Mouse (Mus musculus) frontal cortex, adult 2 months (tissue): Measurements from ENCODE around the gene Anapc11. TPM values are rescaled to one million over a fixed set of nuclear protein-coding genes. Genes with fewer than 3 reads are reported as not detected.

Experiments
- DNase-seq, 2 experiments: peaks; one replicate each; pipeline ENCODE4 v3.0.0; 2022; ENCODE audit warnings: low spot score in 1 of 2; ENCODE audit errors: extremely low spot score in 1 of 2
- polyA plus RNA-seq: library from polyadenylated mRNA; depleted of rRNA; stranded (reverse); fragments of >200 nt; gene quantifications from 2 replicates; pipeline ENCODE4 v1.2.3, GENCODE M21; 2012; rRNA removed

The Anapc11 gene
- polyA plus RNA-seq, 1 experiment = 143 TPM

GRCm38 (mm10) chr11:120647047-120647830 lies 49.0 kb downstream of the Anapc11 start:
- no peak for DNase-seq

GRCm38 (mm10) chr11:120648001-120648476 lies 49.8 kb downstream of the Anapc11 start, which contains the start of gene Myadml2:
Gene Myadml2 (minus strand): TSS chr11:120648158.
- DNase-seq = peak in 1 of 2 experiments; percentile 57

GRCm38 (mm10) chr11:120651872-120652271 lies 53.7 kb downstream of the Anapc11 start:
- no peak for DNase-seq

- DNase-seq = no peak
Measured at GRCm38 (mm10) chr11:120654741-120655140, 56.5 kb downstream of the Anapc11 start.

GRCm38 (mm10) chr11:120657301-120657700 lies 59.1 kb downstream of the Anapc11 start:
- no peak for DNase-seq

Other genes starting within 250 kb of the Anapc11 start
- 1,138 and 1,210 TPM in 2 replicates for gene Actg1, start 249.9 kb upstream of the Anapc11 start, polyA plus RNA-seq
- gene Fscn2, start 236.9 kb upstream of the Anapc11 start, polyA plus RNA-seq = 0.67 and 0.82 TPM in 2 replicates
- gene Faap100, start 219.7 kb upstream of the Anapc11 start, polyA plus RNA-seq = 27.6 and 27.8 TPM in 2 replicates
- 52.9 and 60.2 TPM in 2 replicates for gene Nploc4, start 160.7 kb upstream of the Anapc11 start, polyA plus RNA-seq
- gene Tspan10, start 155.8 kb upstream of the Anapc11 start, polyA plus RNA-seq = 0.54 and 0.61 TPM in 2 replicates
- 0.82 and 0.84 TPM in 2 replicates for gene Pde6g, start 144.9 kb upstream of the Anapc11 start, polyA plus RNA-seq
- gene Oxld1, start 140.4 kb upstream of the Anapc11 start, polyA plus RNA-seq = 14.3 and 15.4 TPM in 2 replicates
- gene Ccdc137, start 140.3 kb upstream of the Anapc11 start, polyA plus RNA-seq = 26.5 and 29.8 TPM in 2 replicates
- gene Arl16, start 130.8 kb upstream of the Anapc11 start, polyA plus RNA-seq = 48.0 and 52.0 TPM in 2 replicates
- 94.2 TPM in 2 replicates for gene Mrpl12, start 113.8 kb upstream of the Anapc11 start, polyA plus RNA-seq
- gene Slc25a10, start 106.6 kb upstream of the Anapc11 start, polyA plus RNA-seq = 30.6 and 35.8 TPM in 2 replicates
- gene Gcgr, start 67.7 kb upstream of the Anapc11 start, polyA plus RNA-seq = 0.42 and 0.54 TPM in 2 replicates
- 153 and 174 TPM in 2 replicates for gene Mcrip1, start 48.7 kb upstream of the Anapc11 start, polyA plus RNA-seq
- not detected in 2 replicates for gene Ppp1r27, start 47.3 kb upstream of the Anapc11 start, polyA plus RNA-seq
- gene P4hb, start 25.2 kb upstream of the Anapc11 start, polyA plus RNA-seq = 103 and 109 TPM in 2 replicates
- gene Arhgdia, start 16.8 kb upstream of the Anapc11 start, polyA plus RNA-seq = 408 and 428 TPM in 2 replicates
- gene Alyref, start 56 bp upstream of the Anapc11 start, polyA plus RNA-seq = 46.3 and 53.0 TPM in 2 replicates
- 0.84 and 1.2 TPM in 2 replicates for gene Npb, start 10.1 kb downstream of the Anapc11 start, polyA plus RNA-seq
- gene Pcyt2, start 19.5 kb downstream of the Anapc11 start, polyA plus RNA-seq = 252 and 254 TPM in 2 replicates
- gene Sirt7, start 26.8 kb downstream of the Anapc11 start, polyA plus RNA-seq = 99.4 and 101 TPM in 2 replicates
- 79.9 and 84.5 TPM in 2 replicates for gene Mafg, start 35.2 kb downstream of the Anapc11 start, polyA plus RNA-seq
- 3.2 and 3.7 TPM in 2 replicates for gene Pycr1, start 45.3 kb downstream of the Anapc11 start, polyA plus RNA-seq
- gene Myadml2, start 49.7 kb downstream of the Anapc11 start, polyA plus RNA-seq = 4.7 and 5.6 TPM in 2 replicates
- gene Notum, start 62.8 kb downstream of the Anapc11 start, polyA plus RNA-seq = 8.4 and 8.6 TPM in 2 replicates
- gene Aspscr1, start 74.6 kb downstream of the Anapc11 start, polyA plus RNA-seq = 45.1 and 51.8 TPM in 2 replicates
- gene Cenpx, start 115.3 kb downstream of the Anapc11 start, polyA plus RNA-seq = 34.0 and 37.4 TPM in 2 replicates
- gene Lrrc45, start 115.5 kb downstream of the Anapc11 start, polyA plus RNA-seq = 111 and 130 TPM in 2 replicates
- gene Rac3, start 123.0 kb downstream of the Anapc11 start, polyA plus RNA-seq = 65.0 and 73.7 TPM in 2 replicates
- 24.2 and 25.6 TPM in 2 replicates for gene Dcxr, start 128.9 kb downstream of the Anapc11 start, polyA plus RNA-seq
- 5.0 and 17.1 TPM in 2 replicates for gene Cbr2, start 133.7 kb downstream of the Anapc11 start, polyA plus RNA-seq
- gene Hmga1b, start 164.4 kb downstream of the Anapc11 start, polyA plus RNA-seq = 1.3 and 2.2 TPM in 2 replicates
- 88.6 and 97.4 TPM in 2 replicates for gene Rfng, start 185.8 kb downstream of the Anapc11 start, polyA plus RNA-seq
- gene Gps1, start 185.9 kb downstream of the Anapc11 start, polyA plus RNA-seq = 222 and 229 TPM in 2 replicates
- gene Dus1l, start 198.0 kb downstream of the Anapc11 start, polyA plus RNA-seq = 45.1 and 45.7 TPM in 2 replicates
- gene Fasn, start 226.1 kb downstream of the Anapc11 start, polyA plus RNA-seq = 271 and 272 TPM in 2 replicates